22 mouse cellular contexts compared by ENCODE assay signal in the genomic region with DNA sequence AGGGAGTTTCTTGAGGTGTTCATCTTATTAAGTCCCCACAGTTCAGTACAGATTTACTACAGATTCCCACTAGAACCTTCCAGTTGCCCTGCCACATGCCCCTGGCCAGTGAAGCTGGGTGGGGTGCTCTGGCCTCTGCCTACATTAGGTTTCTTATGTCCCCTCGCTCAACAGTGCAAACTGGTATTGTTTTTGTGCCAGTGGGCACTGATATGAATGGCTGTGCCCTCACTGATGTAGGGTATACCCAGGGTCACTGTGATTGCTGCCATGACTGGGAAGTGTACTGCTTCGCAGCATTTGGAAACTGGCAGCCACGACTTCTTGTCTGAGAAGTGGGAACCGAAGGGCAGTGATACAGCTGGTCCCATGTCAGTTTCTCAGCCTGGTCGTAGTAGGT.
DNase-seq lines count a peak whose midpoint lies in the region; ATAC-seq and TF ChIP-seq lines count a peak whose summit lies in the region.
"Had no signal": no experiment of that assay in that cellular context is flagged by ENCODE, and none has a peak within 500 bp of the region (broad histone marks: within the 10 kb centered on the region; RNA-seq: fewer than 3 reads in every experiment).

No protein-coding gene starts in this region.

- H3K27me3 ChIP-seq in intestine, embryonic 15.5 days (replicated peaks), result no peaks in the 10 kb centered on the region
- H3K27me3 ChIP-seq in intestine, postnatal 0 days (replicated peaks; ENCODE audit: control insufficient read depth, insufficient read depth, low read length), result no peaks in the 10 kb centered on the region
- H3K27me3 ChIP-seq: embryonic facial prominence, embryonic 12.5 days; forebrain, embryonic 13.5 days; Patski had no signal

- H3K4me2 ChIP-seq in intestine, embryonic 15.5 days (replicated peaks), result no peak overlapping the region
- H3K4me2 ChIP-seq in intestine, postnatal 0 days (replicated peaks; ENCODE audit: low read depth), result no peak overlapping the region
- H3K4me2 ChIP-seq: embryonic facial prominence, embryonic 12.5 days; forebrain, embryonic 13.5 days had no signal

- no peak overlapping the region for H3K9ac ChIP-seq in intestine, embryonic 15.5 days
- H3K9ac ChIP-seq in intestine, postnatal 0 days (ENCODE audit: low read depth, low read length), result no peak overlapping the region
- H3K9ac ChIP-seq: embryonic facial prominence, embryonic 12.5 days; forebrain, embryonic 13.5 days had no signal

- 95% methylated on average over 5 of the region's 5 CpGs for WGBS in intestine, embryonic 15.5 days
- 83% methylated on average over 5 of the region's 5 CpGs for WGBS in intestine, postnatal 0 days

- H3K36me3 ChIP-seq in intestine, embryonic 15.5 days, result no peaks in the 10 kb centered on the region
- H3K36me3 ChIP-seq in intestine, postnatal 0 days (ENCODE audit: control insufficient read depth, insufficient read depth), result no peaks in the 10 kb centered on the region
- H3K36me3 ChIP-seq: G1E had no signal

- no peaks in the 10 kb centered on the region for H3K9me3 ChIP-seq in intestine, embryonic 15.5 days
- no peaks in the 10 kb centered on the region for H3K9me3 ChIP-seq in intestine, postnatal 0 days (ENCODE audit: control insufficient read depth)
- H3K9me3 ChIP-seq: embryonic facial prominence, embryonic 10.5 days; embryonic facial prominence, embryonic 12.5 days; forebrain, embryonic 13.5 days had no signal

- H3K4me1 ChIP-seq in intestine, embryonic 15.5 days (replicated peaks), result peaks cover 29% of the 10 kb centered on the region
- peaks cover 8% of the 10 kb centered on the region for H3K4me1 ChIP-seq in intestine, postnatal 0 days (replicated peaks; ENCODE audit: control insufficient read depth, insufficient read depth, low read length)

- TF ChIP-seq CTCF in intestine, postnatal 0 days (IDR thresholded peaks at IDR 0.05; ENCODE audit: low read depth), result no peak

- H3K27ac ChIP-seq in intestine, embryonic 15.5 days, result peak overlapping the region; percentile 54; the same call in 1 of the 2 replicates
- H3K27ac ChIP-seq in intestine, postnatal 0 days (ENCODE audit: low read depth, low read length), result no peak overlapping the region
- H3K27ac ChIP-seq: embryonic facial prominence, embryonic 10.5 days; embryonic facial prominence, embryonic 12.5 days; forebrain, embryonic 13.5 days had no signal

- peak; percentile 60 for DNase-seq in heart, adult 11 months
- DNase-seq in heart, postnatal 4 days, result no peak
- peak; percentile 27 for DNase-seq in testis, postnatal 10 days (ENCODE audit: low spot score)
- no peak for DNase-seq in testis, postnatal 14 days (ENCODE audit: low spot score)
- DNase-seq: adrenal gland, adult 8-10 months; adrenal gland, postnatal 14 days; adrenal gland, postnatal 36 days; B cell, adult 2 months; cerebellum, adult 11-12 months; cerebellum, adult 2 months; cerebellum, adult 9-10 months; cerebellum, postnatal 25 days had no signal

- ATAC-seq in intestine, embryonic 15.5 days, result no peak
- ATAC-seq in intestine, postnatal 0 days, result no peak
- ATAC-seq: activated CD4-positive, CD25-positive, alpha-beta regulatory T cell, adult 4 months; CD4-positive, CD25-positive, alpha-beta regulatory T cell, adult 4 months; forebrain, embryonic 13.5 days; forebrain, embryonic 16.5 days; Patski had no signal

- no peak overlapping the region for H3K4me3 ChIP-seq in intestine, embryonic 15.5 days (replicated peaks)
- no peak overlapping the region for H3K4me3 ChIP-seq in intestine, postnatal 0 days (ENCODE audit: low read depth, low read length)
- H3K4me3 ChIP-seq: embryonic facial prominence, embryonic 10.5 days; embryonic facial prominence, embryonic 12.5 days; forebrain, embryonic 13.5 days had no signal

Comparison
In these comparisons a context has a peak if more than half of its experiments do, and no peak if none do; other contexts are left out.
1. DNase-seq: peak in heart, adult 11 months (single experiment) and testis, postnatal 10 days (single experiment); none in heart, postnatal 4 days (single experiment) and testis, postnatal 14 days (single experiment).